ENCODE assay signal across 32 mouse cellular contexts in genomic region chr7:130240191-130240590, GRCm38 (mm10).
"Had no signal": no experiment of that assay in that cellular context is flagged by ENCODE, and none has a peak within 500 bp of the region (broad histone marks: within the 10 kb centered on the region; RNA-seq: fewer than 3 reads in every experiment).

No protein-coding gene starts in this region.

- H3K9me3 ChIP-seq: limb, embryonic 10.5 days; limb, embryonic 12.5 days; limb, embryonic 13.5 days; limb, embryonic 15.5 days; liver, embryonic 12.5 days; liver, embryonic 13.5 days; liver, embryonic 15.5 days; lung, embryonic 15.5 days; midbrain, embryonic 10.5 days; midbrain, embryonic 12.5 days; midbrain, embryonic 13.5 days; midbrain, embryonic 15.5 days; neural tube, embryonic 12.5 days had no signal

- H3K27me3 ChIP-seq: limb, embryonic 12.5 days; limb, embryonic 13.5 days; limb, embryonic 15.5 days; liver, embryonic 12.5 days; liver, embryonic 13.5 days; liver, embryonic 15.5 days; lung, embryonic 15.5 days; megakaryocyte, embryonic 14.5 days; midbrain, embryonic 12.5 days; midbrain, embryonic 15.5 days; neural tube, embryonic 12.5 days had no signal

- H3K36me3 ChIP-seq: liver, embryonic 12.5 days; liver, embryonic 13.5 days; liver, embryonic 15.5 days; midbrain, embryonic 13.5 days; midbrain, embryonic 15.5 days had no signal

- H3K27ac ChIP-seq: limb, embryonic 10.5 days; limb, embryonic 12.5 days; limb, embryonic 13.5 days; limb, embryonic 15.5 days; liver, embryonic 12.5 days; liver, embryonic 13.5 days; liver, embryonic 14.5 days; liver, embryonic 15.5 days; lung, embryonic 15.5 days; macrophage; midbrain, embryonic 10.5 days; midbrain, embryonic 12.5 days; midbrain, embryonic 13.5 days; midbrain, embryonic 15.5 days; neural tube, embryonic 12.5 days had no signal

- H3K4me2 ChIP-seq: limb, embryonic 12.5 days; limb, embryonic 13.5 days; limb, embryonic 15.5 days; liver, embryonic 11.5 days; liver, embryonic 12.5 days; liver, embryonic 13.5 days; liver, embryonic 15.5 days; lung, embryonic 14.5 days; lung, embryonic 15.5 days; midbrain, embryonic 11.5 days; midbrain, embryonic 12.5 days; midbrain, embryonic 13.5 days; midbrain, embryonic 15.5 days; neural tube, embryonic 12.5 days had no signal

- DNase-seq: left cerebral cortex, postnatal 4 days; liver; liver, embryonic 13.5 days; liver, postnatal 0 days; lung, adult 18-20 months; lung, adult 2 months; lung, embryonic 14.5 days; lung, postnatal 10 days; lung, postnatal 14 days; lung, postnatal 36 days; lung, postnatal 4 days; midbrain, embryonic 14.5 days had no signal

- H3K9ac ChIP-seq: limb, embryonic 12.5 days; limb, embryonic 13.5 days; limb, embryonic 15.5 days; liver, embryonic 12.5 days; liver, embryonic 13.5 days; liver, embryonic 14.5 days; liver, embryonic 15.5 days; liver, postnatal 0 days; lung, embryonic 14.5 days; lung, embryonic 15.5 days; midbrain, embryonic 12.5 days; midbrain, embryonic 13.5 days; midbrain, embryonic 15.5 days; neural tube, embryonic 12.5 days had no signal

- ATAC-seq: liver, embryonic 12.5 days; liver, postnatal 0 days; lung, postnatal 0 days; midbrain, embryonic 13.5 days; midbrain, embryonic 15.5 days; midbrain, embryonic 16.5 days had no signal

- H3K4me1 ChIP-seq: megakaryocyte, embryonic 14.5 days had no signal

- H3K4me3 ChIP-seq: limb, embryonic 10.5 days; limb, embryonic 12.5 days; limb, embryonic 13.5 days; limb, embryonic 15.5 days; liver, embryonic 12.5 days; liver, embryonic 13.5 days; liver, embryonic 15.5 days; lung, embryonic 15.5 days; megakaryocyte, embryonic 14.5 days; midbrain, embryonic 10.5 days; midbrain, embryonic 12.5 days; midbrain, embryonic 13.5 days; midbrain, embryonic 15.5 days; myocyte; neural tube, embryonic 12.5 days had no signal
